Mouse (Mus musculus): Measurements from ENCODE around the gene Jund. TPM values are rescaled to one million over a fixed set of nuclear protein-coding genes. Genes with fewer than 3 reads are reported as not detected.

Jund gene
- total RNA-seq, 2 experiments from 2014 or later = 247 to 264 TPM

DNA sequence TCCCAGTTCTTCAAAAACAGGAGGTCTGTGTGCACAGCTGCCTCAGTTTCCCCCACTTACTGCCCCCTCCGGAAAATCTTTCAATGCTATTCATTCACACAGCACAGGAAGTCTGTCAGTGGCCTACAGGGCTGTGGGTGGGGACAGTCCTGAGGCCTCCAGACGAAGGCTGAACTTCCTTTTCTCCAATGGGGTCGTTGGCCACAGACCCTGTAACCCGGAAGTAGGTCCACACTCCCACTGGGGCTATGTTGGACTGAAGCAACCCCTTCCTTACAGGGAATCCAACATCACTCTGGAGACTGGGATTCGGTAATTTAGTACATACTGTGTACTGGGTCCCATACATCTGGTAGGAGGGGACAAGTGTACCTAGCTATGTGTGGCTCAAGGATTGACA lies 5.1 kb upstream of the Jund start:
- intact Hi-C loops (cut with DNase I) = no loop called here
- no peak for DNase-seq (ENCODE audit: extremely low spot score in 1 of 2, low spot score in 2 of 2)
- Histone ChIP-seq H3K4me3 (no peak overlapping the region), H3K27ac (no peak overlapping the region)
- no peak for TF ChIP-seq CTCF (IDR thresholded peaks at IDR 0.05)

- DNase-seq (ENCODE audit: extremely low spot score in 1 of 2, low spot score in 2 of 2) = no peak
- Histone ChIP-seq H3K4me3 (no peak overlapping the region), H3K27ac (no peak overlapping the region; the same call in 1 of the 2 replicates)
- TF ChIP-seq CTCF (IDR thresholded peaks at IDR 0.05) = no peak
- intact Hi-C loops (cut with DNase I) = no loop called here
These were observed 3.3 kb upstream of the Jund start for GRCm38 (mm10) chr8:70695318-70696018.

- TF ChIP-seq CTCF (IDR thresholded peaks at IDR 0.05) = no peak
- peak overlapping the region; percentile 69 for H3K27ac ChIP-seq
- no peak overlapping the region for H3K4me3 ChIP-seq
- intact Hi-C loops (cut with DNase I) = no loop called here
- peak in 1 of 2 experiments; percentile 49 for DNase-seq (ENCODE audit: extremely low spot score in 1 of 2, low spot score in 2 of 2)
These were observed 2.5 kb upstream of the Jund start for GRCm38 (mm10) chr8:70696019-70696885.

- intact Hi-C loops (cut with DNase I) = no loop called here
- H3K4me3 ChIP-seq = no peak overlapping the region
- peak overlapping the region; percentile 69 for H3K27ac ChIP-seq
- DNase-seq (ENCODE audit: extremely low spot score in 1 of 2, low spot score in 2 of 2) = no peak
- TF ChIP-seq CTCF (IDR thresholded peaks at IDR 0.05) = no peak
These were observed 1.8 kb upstream of the Jund start for GRCm38 (mm10) chr8:70696946-70697345.

GRCm38 (mm10) chr8:70697366-70698250 lies 1.1 kb upstream of the Jund start:
- intact Hi-C loops (cut with DNase I) = loop anchor here (1.0 to 2.0 kb wide), 3 partner anchors 13 to 87 kb away; partner anchors contain the start of gene Rab3a

GRCm38 (mm10) chr8:70699116-70699833 lies 526 bp downstream of the Jund start:
- intact Hi-C loops (cut with DNase I) = loop anchor here (2.0 kb wide), 2 partner anchors 14 to 56 kb away; partner anchors contain the start of gene Rab3a
- Histone ChIP-seq H3K4me3 (peak overlapping the region; percentile 91), H3K27ac (peak overlapping the region; percentile 100)
- TF ChIP-seq CTCF (IDR thresholded peaks at IDR 0.05) = no peak; the same call in 1 of the 2 replicates
- no peak for DNase-seq (ENCODE audit: extremely low spot score in 1 of 2, low spot score in 2 of 2)

More at GRCm38 (mm10) chr8:70697366-70698250, 1.1 kb upstream of the Jund start:
- Histone ChIP-seq H3K4me3 (peak overlapping the region; percentile 91), H3K27ac (peak overlapping the region; percentile 89)
- TF ChIP-seq CTCF (IDR thresholded peaks at IDR 0.05) = no peak
- DNase-seq (ENCODE audit: extremely low spot score in 1 of 2, low spot score in 2 of 2) = no peak

- H3K27ac ChIP-seq = peak overlapping the region; percentile 100
- intact Hi-C loops (cut with DNase I) = loop anchor here (1.0 to 2.0 kb wide), 3 partner anchors 15 to 55 kb away; partner anchors contain the start of genes Lsm4 and Rab3a
- no peak for TF ChIP-seq CTCF (IDR thresholded peaks at IDR 0.05)
- DNase-seq (ENCODE audit: extremely low spot score in 1 of 2, low spot score in 2 of 2) = peak; percentile 82 to 83
- H3K4me3 ChIP-seq = peak overlapping the region; percentile 91
These were observed 1.2 kb downstream of the Jund start for GRCm38 (mm10) chr8:70699834-70700554.

DNA sequence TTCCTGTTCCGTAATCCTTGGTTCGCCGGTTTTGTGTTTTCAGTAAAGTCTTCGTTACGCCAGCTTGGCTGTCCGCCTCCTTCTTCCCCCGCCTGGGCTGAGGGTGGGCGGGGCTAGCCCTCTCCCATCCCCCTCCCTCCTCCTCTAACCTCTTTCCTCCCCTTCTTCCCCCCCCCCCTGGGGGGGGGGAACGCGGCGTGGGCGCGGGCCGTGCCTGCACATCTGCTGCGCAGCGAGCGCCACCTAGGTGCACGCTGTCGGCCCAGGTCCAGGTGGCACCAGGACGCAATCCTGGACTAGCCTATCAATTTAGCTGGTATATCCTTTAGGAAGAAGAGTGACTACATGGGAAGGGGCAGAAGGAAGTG lies 1.8 kb downstream of the Jund start:
- Histone ChIP-seq H3K27ac (peak overlapping the region; percentile 100), H3K4me3 (peak overlapping the region; percentile 91)
- intact Hi-C loops (cut with DNase I) = loop anchor here (1.0 kb wide), 1 partner anchor 27 kb away; the partner anchor contains the start of gene Lsm4
- peak; percentile 67 for TF ChIP-seq CTCF (IDR thresholded peaks at IDR 0.05)
- peak; percentile 79 to 89 for DNase-seq (ENCODE audit: extremely low spot score in 1 of 2, low spot score in 2 of 2)

GRCm38 (mm10) chr8:70701048-70701981 lies 2.6 kb downstream of the Jund start:
- H3K4me3 ChIP-seq = peak overlapping the region; percentile 91
- peak overlapping the region; percentile 100 for H3K27ac ChIP-seq
- TF ChIP-seq CTCF (IDR thresholded peaks at IDR 0.05) = no peak
- intact Hi-C loops (cut with DNase I) = no loop called here
- DNase-seq (ENCODE audit: extremely low spot score in 1 of 2, low spot score in 2 of 2) = no peak

All from left cerebral cortex, adult 2 months (tissue).